Mouse (Mus musculus) adrenal gland, postnatal 14 days (tissue): ENCODE measurements at regions not wholly inside any gene's neighbourhood (a gene's known extent, or its start where the extent isn't known, plus 50 kb on each side); places are given as distances from the start of the nearest gene placed in this dataset.

Experiments used
- DNase-seq: peaks from one replicate; pipeline ENCODE4 v3.0.0; 2021; ENCODE audit warnings: mixed read lengths

DNA sequence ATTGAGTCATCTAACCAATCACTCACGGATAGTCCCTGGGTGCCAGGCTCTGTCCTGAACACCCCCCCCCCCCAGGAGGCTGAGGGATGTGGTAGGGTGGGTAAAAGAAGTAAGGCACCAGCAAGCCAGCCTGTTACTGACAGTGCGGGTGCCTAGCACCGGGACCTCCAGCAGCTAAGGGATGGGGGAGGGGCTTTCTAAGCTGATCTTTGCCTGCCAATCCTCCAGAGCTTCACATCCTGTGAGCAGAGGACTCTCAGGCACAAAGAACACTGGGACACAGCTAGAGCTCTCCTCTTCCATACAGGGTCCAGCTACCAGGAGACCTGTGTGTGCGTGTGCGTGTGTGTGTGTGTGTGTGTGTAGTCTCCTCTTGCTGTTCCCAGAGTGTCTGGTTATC is 215.9 kb downstream of the Matn1 start:
- DNase-seq: no peak

- DNase-seq: no peak
Measured at GRCm38 (mm10) chr4:131161501-131161900, 217.3 kb downstream of the Matn1 start.

GRCm38 (mm10) chr4:131163782-131164315 is 219.7 kb downstream of the Matn1 start:
- no peak for DNase-seq

- no peak for DNase-seq
Measured at GRCm38 (mm10) chr4:131166574-131167270, 222.5 kb downstream of the Matn1 start.

DNA sequence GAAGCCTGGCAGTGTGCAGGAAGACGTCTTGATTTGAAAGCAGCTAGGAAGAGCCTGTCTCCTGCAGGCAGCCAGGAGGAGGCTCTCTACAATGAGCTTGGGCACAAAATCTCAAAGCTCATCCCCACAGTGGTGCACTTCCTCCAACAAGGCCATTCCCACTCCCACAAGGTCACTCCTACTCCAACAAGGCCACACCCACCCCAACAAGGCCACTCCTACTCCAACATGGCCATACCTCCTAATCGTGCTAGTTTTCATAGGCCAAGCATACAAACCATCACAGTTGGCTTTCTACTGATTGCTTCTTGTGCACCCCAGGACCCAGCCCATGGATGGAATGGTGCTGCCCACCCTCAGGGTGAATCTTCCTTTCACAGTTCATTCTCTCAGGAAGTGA is 223.7 kb downstream of the Matn1 start:
- DNase-seq: no peak

GRCm38 (mm10) chr4:131173783-131174460 is 229.7 kb downstream of the Matn1 start:
- DNase-seq: peak; percentile 9

GRCm38 (mm10) chr4:131176701-131177100 is 232.5 kb downstream of the Matn1 start:
- no peak for DNase-seq

DNA sequence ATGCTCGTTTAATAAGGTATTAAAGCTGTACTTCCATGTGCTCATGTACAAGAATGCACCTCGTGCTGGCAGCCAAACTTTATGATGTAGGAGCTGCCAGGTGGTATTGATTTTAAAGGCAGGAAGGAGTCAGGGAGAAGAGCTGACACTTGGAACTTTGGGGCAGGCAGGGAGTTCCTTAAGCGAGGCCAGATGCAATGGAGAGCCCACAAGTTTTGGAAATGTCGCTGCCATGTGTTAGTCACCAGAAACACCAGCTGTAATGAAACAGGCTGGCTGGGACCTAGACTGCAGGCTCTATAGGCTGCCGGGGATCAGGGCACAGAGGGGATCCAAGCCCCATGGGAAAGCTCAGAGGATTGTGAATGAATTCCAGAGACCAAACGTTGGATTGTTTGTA is 233.7 kb downstream of the Matn1 start:
- DNase-seq: no peak

DNA sequence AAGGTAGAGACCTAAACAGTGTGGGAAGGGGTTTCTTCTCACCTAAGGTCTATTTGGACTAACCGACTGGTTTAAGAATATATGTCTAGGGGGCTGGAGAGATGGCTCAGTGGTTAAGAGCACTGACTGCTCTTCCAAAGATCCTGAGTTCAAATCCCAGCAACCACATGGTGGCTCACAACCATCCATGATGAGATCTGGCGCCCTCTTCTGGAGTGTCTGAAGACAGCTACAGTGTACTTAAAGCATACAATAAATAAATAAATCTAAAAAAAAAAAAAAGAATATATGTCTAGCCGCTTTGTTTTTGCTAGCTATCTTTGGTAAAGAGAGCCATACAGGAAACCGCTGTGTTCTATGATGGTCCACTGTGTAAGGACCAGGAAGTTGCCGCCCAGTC is 234.5 kb downstream of the Matn1 start:
- DNase-seq: peak; percentile 8

GRCm38 (mm10) chr4:131188066-131188465 is 243.9 kb downstream of the Matn1 start:
- no peak for DNase-seq

DNA sequence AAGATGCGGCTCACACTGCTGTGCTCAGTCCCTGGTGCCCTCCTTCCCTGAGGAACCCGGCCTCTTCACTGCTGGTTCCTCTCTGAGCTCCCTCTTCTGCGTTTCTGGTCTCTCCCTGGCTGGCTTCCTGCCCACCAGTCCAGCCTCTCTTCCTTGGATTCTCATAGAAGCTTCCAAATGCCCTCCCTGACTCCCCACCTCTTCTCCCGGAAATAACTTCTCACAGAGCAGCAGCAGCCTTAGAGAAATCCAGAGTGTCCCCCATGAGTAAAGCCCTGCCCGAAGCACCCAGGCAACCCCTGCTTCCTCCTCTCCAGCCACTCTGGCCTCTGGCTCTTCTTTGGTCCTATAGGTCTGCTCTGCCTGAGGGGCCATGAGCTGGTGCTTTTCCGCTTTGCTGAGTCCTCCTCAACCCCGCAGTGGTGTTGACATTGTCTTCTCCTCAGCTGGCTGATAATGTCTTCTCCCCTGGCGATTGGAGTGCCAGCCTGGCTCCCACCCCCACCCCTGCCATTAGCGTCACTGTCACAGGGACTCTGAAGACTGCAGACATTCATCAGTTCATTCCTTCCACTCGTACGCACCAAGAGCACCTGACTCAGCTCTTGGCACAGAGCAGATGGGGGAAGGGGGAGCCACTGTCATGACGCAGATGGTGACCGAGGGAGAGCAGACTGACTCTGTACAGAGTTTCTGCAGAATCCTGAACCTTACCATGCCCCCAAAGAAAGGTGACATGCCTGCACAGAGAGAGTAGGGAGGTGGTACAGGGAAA is 247.1 kb downstream of the Matn1 start:
- DNase-seq: peak; percentile 72

GRCm38 (mm10) chr4:131193900-131194419 is 249.8 kb downstream of the Matn1 start:
- DNase-seq: no peak

GRCm38 (mm10) chr4:131196147-131196546 is 252.0 kb downstream of the Matn1 start:
- DNase-seq: no peak

DNA sequence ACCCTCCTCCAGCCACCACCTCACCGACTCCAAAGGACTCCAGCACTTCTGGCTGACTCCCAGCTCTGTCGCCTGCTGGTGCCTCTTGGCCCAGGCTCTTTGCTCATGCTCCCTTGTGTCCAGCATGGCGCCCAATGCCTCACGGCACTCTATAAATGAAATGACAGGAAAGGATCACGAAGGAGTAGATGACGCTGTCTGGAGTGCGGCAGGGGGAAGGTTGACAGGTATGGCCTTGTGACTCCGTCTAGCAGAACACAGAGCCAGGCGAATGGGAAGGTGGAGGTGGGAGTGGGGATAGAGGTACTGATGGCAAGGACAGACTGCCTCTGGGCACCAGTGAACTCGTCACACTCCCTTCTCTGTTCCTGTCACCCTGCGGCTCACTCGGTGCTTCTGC is 259.5 kb downstream of the Matn1 start:
- DNase-seq: no peak

DNA sequence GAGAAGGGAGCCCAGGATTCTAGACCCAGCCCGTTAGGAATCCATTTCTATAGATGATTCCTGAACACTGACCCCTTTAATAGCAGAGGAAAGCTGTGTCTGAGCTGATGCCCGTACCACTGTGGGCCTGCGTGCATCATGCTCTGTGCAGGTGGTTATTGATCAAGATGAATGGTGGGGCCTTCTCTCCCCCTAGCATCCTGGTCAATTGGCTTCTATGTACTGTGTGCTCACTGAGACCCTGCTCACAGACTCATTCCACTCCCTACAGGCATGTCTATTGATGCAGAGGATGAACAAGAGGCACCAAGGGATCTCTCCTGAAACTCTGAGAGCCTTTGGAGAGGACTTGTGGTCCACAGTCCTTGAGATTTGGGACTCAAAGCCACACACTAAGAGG is 260.5 kb downstream of the Matn1 start:
- DNase-seq: no peak

GRCm38 (mm10) chr4:131205127-131205526 is 260.9 kb downstream of the Matn1 start:
- DNase-seq: no peak

- DNase-seq: no peak
Measured at GRCm38 (mm10) chr4:131205685-131206084, 261.5 kb downstream of the Matn1 start.

DNA sequence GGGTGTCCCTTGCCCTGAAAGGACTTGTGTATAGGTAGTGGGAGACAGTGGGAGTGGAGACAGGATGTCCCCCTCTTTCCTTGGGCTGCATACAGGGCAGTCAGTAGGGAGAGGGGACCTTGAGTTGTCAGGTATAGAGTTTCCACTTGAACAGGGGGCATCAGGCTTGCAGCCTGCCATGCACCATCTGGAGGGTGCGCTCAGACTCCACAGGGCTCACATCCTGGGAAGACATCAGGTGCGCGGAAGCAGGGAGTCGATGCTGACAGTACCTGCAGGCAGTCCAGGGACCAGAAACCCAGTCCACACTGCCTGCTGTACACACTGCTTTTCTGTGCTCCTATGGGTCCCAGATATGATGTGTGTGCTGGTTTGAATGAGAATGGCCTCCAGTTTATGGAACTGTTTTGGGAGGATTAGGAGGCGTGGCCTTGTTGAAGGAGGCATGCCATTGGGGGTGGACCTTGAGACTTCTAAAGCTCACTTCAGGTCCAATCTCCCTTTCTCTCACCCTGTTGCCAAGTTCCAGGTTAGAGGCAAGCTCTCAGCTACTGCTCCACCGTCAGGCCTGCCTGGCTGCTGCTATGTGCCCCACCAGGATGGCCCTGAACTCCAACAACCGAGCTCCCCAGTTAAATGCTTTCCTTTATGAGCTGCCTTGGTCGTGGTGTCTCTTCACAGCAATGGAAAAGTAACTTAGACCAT is 262.1 kb downstream of the Matn1 start:
- DNase-seq: no peak

DNA sequence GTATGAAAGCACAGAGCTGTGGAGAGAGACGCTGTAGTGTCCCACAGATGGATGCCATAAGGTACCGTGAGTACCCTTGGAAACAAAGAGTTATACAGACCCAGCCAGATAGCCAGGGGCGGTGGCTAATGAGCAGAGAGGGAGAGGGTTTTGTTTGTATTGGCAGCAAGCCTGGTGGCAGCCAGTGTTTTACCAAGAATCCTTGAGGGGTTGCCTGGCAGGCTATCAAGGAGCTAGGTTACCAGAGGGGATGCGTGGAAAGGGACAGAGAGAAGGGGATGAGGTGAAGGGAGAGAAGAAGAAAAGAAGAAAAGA is 262.7 kb downstream of the Matn1 start:
- DNase-seq: no peak

- no peak for DNase-seq
Measured at GRCm38 (mm10) chr4:131207249-131207648, 263.1 kb downstream of the Matn1 start.

DNA sequence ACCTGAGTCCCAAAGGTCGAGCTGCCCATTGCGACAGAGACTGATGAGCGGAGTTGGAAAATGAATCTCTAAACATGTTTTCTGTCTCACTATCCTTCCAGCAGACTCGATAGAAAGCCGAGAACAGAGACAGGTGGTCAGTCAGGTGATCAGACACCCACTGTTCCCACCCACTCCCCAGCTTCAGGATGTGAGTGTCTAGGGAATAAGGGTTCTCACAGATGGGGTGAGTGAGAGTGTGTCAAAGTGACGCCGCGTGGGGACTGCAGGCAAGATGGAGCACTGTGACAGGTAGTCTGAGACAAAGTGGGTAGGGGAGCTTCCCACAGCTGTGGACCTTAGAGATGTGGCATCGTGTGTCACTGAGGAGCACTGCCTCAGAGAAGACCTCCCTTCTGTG is 264.0 kb downstream of the Matn1 start:
- DNase-seq: no peak

GRCm38 (mm10) chr4:131208637-131209036 is 264.5 kb downstream of the Matn1 start:
- no peak for DNase-seq
